Mouse (Mus musculus) B cell, adult (primary cell): ENCODE measurements around the gene Psmc6. TPM values are rescaled to one million over a fixed set of nuclear protein-coding genes. Genes with fewer than 3 reads are reported as not detected.

ENCODE experiments used
- total RNA-seq: library from RNA; stranded (reverse); gene quantifications from 4 replicates; pipeline ENCODE4 v1.2.4, GENCODE M21; 2023; ENCODE audit not compliant: inconsistent age

Psmc6 gene
- total RNA-seq, result 100 to 105 TPM (median 103 TPM) in 4 replicates

DNA sequence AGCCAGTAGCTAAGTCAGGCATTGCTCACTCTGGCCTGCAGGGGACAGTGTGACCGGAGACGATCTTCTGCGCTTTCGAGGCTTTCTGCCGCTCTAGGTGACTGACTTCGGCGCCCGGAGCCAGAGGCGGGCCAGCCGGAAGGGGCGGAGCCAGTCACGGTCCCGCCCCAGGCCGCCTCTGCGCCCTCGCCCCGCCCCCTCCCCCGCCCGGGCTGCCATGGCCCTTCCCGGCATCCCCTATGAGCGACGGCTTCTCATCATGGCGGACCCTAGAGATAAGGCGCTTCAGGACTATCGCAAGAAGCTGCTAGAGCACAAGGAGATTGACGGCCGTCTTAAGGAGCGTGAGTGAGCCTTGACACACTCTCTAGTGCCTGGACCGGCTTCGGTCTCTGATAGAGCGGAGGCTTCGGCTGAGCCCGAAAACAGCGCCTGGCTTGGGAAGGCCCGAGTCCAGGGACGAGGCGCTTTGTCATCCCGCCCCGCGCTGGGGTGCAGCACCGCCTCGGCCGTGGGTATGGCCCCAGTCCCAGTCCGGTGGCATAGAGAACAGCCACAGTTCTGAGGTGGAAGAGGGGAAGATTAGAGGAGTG lies at the start of gene Psmc6:
Gene Psmc6, plus strand, starts transcription at position 200 of the 593 bp plus-strand sequence.

DNA sequence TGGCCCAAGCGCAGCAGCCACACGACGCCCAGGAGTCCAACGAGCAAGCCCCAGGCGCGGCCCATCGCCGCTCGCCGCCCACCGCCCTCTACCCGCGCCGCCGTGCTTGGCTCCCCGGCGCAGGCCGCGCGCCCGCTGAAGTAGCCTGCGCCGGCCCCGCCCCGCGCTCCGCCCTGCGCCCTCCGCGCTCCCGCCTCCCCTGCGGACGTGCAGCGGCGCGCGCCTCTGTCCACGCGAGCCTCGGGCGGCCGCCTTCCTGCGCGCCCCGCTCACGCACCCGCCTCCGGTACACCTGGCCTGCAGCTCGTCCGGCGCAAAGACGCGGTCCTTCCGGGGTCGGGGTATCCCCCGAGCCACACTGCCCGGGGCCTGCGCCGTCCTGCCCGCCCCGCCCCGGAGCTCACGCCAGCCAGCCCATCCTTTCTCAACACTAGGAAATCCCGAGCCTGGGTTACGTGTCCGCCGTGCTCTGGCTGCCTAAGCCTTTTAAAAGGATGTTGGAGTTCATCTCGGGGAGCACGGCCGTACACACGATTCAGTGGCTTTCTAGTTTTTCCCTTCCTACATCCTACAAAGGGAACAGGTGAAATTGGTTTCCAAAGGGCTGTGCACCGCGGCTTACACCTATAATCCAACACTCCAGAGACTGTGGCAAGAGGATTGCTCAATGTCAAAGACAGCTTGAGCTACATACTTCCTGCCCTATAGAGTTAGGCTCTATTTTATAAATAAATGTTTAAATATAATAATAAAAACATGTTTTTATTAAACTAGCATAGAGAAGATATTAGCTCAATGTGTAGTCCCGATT lies 11.0 kb upstream of the Psmc6 start, which contains the start of gene Ero1l:
Gene Ero1l, minus strand, starts transcription at position 346 of the 811 bp plus-strand sequence.

DNA sequence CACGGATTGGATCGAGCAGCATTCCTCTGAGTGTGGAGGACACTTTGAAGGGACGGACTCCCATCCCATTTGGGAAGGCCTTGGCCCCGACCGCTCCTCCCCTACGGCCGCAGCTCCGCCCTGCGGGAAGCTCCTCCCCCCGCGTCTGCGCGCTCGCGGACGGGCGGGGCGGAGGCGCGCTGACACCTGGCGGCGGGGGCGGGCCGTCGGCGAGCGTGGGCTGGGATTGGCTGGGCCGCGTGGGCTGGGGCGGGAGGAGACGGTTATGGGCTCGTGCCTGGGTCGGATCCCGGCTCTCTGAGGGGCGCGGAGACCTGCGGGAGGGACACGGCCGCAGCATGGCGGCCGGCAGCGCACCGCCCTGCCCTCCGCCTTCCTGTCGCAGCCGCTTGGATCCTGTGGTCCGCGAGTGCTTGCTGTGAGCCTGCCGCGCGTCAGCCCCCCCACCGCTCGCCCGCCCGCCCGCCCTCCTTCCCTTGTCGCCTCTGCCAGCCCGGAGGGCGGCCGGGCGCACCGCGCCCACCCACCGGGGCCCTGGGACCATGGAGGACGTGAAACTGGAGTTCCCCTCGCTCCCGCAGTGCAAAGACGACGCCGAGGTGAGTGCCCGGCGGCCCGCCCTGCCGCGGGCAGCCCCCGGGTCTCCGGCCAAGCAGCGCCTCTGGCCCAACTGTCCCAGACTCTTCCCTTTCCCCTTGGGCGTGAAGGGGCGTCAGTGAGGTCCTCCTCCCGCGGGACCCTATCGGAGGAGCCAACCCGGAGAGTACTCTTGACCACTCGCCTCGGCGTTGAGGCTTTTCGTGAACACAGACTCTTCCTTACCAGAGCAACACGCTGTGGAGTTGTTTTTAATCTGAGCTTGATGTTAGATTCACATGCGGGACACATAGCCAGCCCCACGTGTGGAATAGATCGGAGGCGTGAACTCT lies 21.6 kb downstream of the Psmc6 start, which contains the start of gene Styx:
Gene Styx, plus strand, starts transcription at position 163 of the 929 bp plus-strand sequence.

Other genes starting within 250 kb of the Psmc6 start
- gene Gpr137c, start 110.1 kb upstream of the Psmc6 start, total RNA-seq, result 58.4 to 77.4 TPM (median 70.6 TPM) in 4 replicates
- 251 to 272 TPM (median 266 TPM) in 4 replicates for gene Txndc16, start 109.5 kb upstream of the Psmc6 start, total RNA-seq
- 15.1 to 22.4 TPM (median 19.9 TPM) in 4 replicates for gene Ero1l, start 11.0 kb upstream of the Psmc6 start, total RNA-seq
- gene Styx, start 21.3 kb downstream of the Psmc6 start, total RNA-seq, result 28.8 to 40.6 TPM (median 32.3 TPM) in 4 replicates
- 8.0 to 16.3 TPM (median 15.5 TPM) in 4 replicates for gene Gnpnat1, start 75.1 kb downstream of the Psmc6 start, total RNA-seq
- not detected in 4 replicates for gene Fermt2, start 200.3 kb downstream of the Psmc6 start, total RNA-seq